Mouse (Mus musculus): ENCODE measurements around the gene Vmn2r52.
"Not testable (repeated sequence)": the region's sequence is repeated elsewhere in the genome, so short reads cannot be mapped to it uniquely, and the experiment has no call there.

GRCm38 (mm10) chr7:10105641-10106040 lies 70.7 kb downstream of the Vmn2r52 start, which contains the start of gene Vmn2r51:
- TF ChIP-seq EP300, CTCF (IDR thresholded peaks at IDR 0.05; ENCODE audit: low read depth): not testable (repeated sequence)

Measured in liver, postnatal 0 days (tissue).